Mouse (Mus musculus) liver, adult 2 months (tissue): ENCODE data around the gene Efnb2. TPM values are rescaled to one million over a fixed set of nuclear protein-coding genes. Genes with fewer than 3 reads are reported as not detected.

Experiments used
- DNase-seq: peaks from one replicate; pipeline ENCODE4 v3.0.0-alpha.2; 2011; ENCODE audit warnings: low read depth, low spot score; ENCODE audit errors: extremely low read depth
- H3K27ac ChIP-seq: fragments of 200-500 bp; replicated peaks from 2 replicates; pipeline ENCODE4 v1.5.1; 2012; ENCODE audit warnings: low read depth, mild to moderate bottlenecking, control low read depth, inconsistent platforms, low read length; ENCODE audit not compliant: insufficient read depth
- H3K27me3 ChIP-seq: fragments of 200-500 bp; 2 replicates; pipeline ENCODE4 v1.6.1; 2012; ENCODE audit warnings: mild to moderate bottlenecking, moderate library complexity, low read length, inconsistent platforms; ENCODE audit not compliant: control insufficient read depth, insufficient read depth
- H3K36me3 ChIP-seq: fragments of 200-500 bp; 2 replicates; pipeline ENCODE4 v1.6.1; 2012; ENCODE audit warnings: low read length, inconsistent platforms; ENCODE audit not compliant: control insufficient read depth, insufficient read depth
- H3K4me1 ChIP-seq: fragments of 200-500 bp; 2 replicates; pipeline ENCODE4 v1.6.1; 2011; ENCODE audit warnings: low read length; ENCODE audit not compliant: control insufficient read depth, insufficient read depth
- H3K4me3 ChIP-seq: fragments of 200-500 bp; 2 replicates; pipeline ENCODE4 v1.5.1; 2011; ENCODE audit warnings: low read depth, mild to moderate bottlenecking, control low read depth, low read length, moderate library complexity; ENCODE audit not compliant: insufficient read depth
- H3K79me2 ChIP-seq: fragments of 200-500 bp; 2 replicates; pipeline ENCODE4 v1.6.1; 2012; ENCODE audit warnings: inconsistent platforms, mild to moderate bottlenecking, low read length, moderate library complexity; ENCODE audit not compliant: control insufficient read depth, insufficient read depth
- H3K9ac ChIP-seq: fragments of 200-500 bp; 2 replicates; pipeline ENCODE4 v1.6.1; 2012; ENCODE audit warnings: low read depth, mild to moderate bottlenecking, control low read depth, inconsistent platforms, low read length
- CTCF ChIP-seq: fragments of 200-500 bp; IDR thresholded peaks from 2 replicates; pipeline ENCODE4 v1.5.1; 2011; ENCODE audit warnings: low read depth, low read length, control low read depth
- POLR2A ChIP-seq: fragments of 200-500 bp; IDR thresholded peaks from 2 replicates; pipeline ENCODE4 v1.6.1; 2011; ENCODE audit warnings: low read length, control low read depth; ENCODE audit not compliant: insufficient read depth; ENCODE audit errors: extremely low read depth
- WGBS: fragments of 180-500 bp; shearing (Covaris S2); methylation state at CpG from one replicate; pipeline ENCODE4 v1.1.7; 2018; 5-methylcytosine and 5-hydroxymethylcytosine counted together
- polyA plus RNA-seq: library from polyadenylated mRNA; depleted of rRNA; stranded (reverse); fragments of >200 nt; gene quantifications from 2 replicates; pipeline ENCODE4 v1.2.3, GENCODE M21; 2012
- total RNA-seq: library from RNA; depleted of rRNA; stranded (reverse); fragments of >200 nt; gene quantifications from 2 replicates; pipeline ENCODE4 v1.2.3, GENCODE M21; 2014

Efnb2 gene
- total and polyA plus RNA-seq, 2 experiments, result 1.8 to 2.3 TPM

DNA sequence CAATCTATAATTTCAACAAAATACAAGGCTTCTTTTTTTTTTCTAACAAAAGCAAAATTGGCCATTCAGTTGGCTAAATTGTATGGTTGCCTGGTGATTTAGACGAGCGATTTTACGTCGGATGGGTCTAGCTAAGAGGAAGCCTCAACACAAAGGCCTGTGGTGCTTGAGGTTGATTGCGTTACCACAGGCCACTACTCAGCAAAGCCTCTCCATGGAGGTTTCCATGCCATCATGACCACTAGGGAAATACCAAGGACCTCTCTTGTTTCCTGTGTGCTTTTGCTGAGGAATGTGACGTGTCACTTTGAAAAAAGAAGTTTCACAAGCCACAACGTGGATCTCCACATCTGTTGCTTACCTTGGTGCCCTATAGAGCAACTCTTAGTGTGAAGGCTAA is 67.2 kb downstream of the Efnb2 start:
- 86% methylated on average over 7 of the region's 7 CpGs for WGBS
- no peak overlapping the region for H3K27ac ChIP-seq
- no peak for DNase-seq
- no peaks in the 10 kb centered on the region for H3K36me3 ChIP-seq
- no peaks in the 10 kb centered on the region for H3K27me3 ChIP-seq
- H3K79me2 ChIP-seq, result no peaks in the 10 kb centered on the region
- H3K4me1 ChIP-seq, result no peaks in the 10 kb centered on the region
- no peak overlapping the region for H3K4me3 ChIP-seq
- H3K9ac ChIP-seq, result no peak overlapping the region
- no peak for TF ChIP-seq POLR2A
- no peak for TF ChIP-seq CTCF

DNA sequence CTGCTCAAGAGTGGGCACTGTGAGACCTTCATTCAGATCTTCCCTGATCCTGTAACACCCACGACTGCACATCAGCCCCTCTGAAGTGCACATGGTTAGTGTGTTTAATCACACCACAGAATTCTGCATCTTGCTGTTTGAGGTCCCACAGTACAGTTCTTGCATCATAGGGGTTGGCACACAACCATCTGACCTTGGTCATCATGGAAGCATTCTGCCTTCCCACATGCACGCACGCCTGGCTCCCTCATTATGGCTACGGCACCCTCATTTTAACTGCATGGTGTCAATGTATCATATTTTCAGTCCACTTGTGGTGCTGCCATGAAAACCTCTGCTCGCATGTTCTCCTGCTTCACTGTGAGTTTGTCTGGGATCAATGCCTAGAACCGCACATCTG is 67.7 kb downstream of the Efnb2 start:
- Histone ChIP-seq H3K4me3 (no peak overlapping the region), H3K36me3 (no peaks in the 10 kb centered on the region), H3K27me3 (no peaks in the 10 kb centered on the region), H3K4me1 (no peaks in the 10 kb centered on the region), H3K27ac (no peak overlapping the region), H3K9ac (no peak overlapping the region), H3K79me2 (no peaks in the 10 kb centered on the region)
- DNase-seq, result no peak
- no peak for TF ChIP-seq CTCF
- no peak for TF ChIP-seq POLR2A
- WGBS, result 94% methylated on average over 6 of the region's 6 CpGs

- H3K36me3 ChIP-seq, result no peaks in the 10 kb centered on the region
- 91% methylated on average over 3 of the region's 3 CpGs for WGBS
- no peak overlapping the region for H3K9ac ChIP-seq
- TF ChIP-seq CTCF, result no peak
- TF ChIP-seq POLR2A, result no peak
- H3K27ac ChIP-seq, result no peak overlapping the region
- no peaks in the 10 kb centered on the region for H3K27me3 ChIP-seq
- H3K79me2 ChIP-seq, result no peaks in the 10 kb centered on the region
- DNase-seq, result no peak
- H3K4me1 ChIP-seq, result no peaks in the 10 kb centered on the region
- no peak overlapping the region for H3K4me3 ChIP-seq
These were observed 68.7 kb downstream of the Efnb2 start for GRCm38 (mm10) chr8:8592331-8592730.

DNA sequence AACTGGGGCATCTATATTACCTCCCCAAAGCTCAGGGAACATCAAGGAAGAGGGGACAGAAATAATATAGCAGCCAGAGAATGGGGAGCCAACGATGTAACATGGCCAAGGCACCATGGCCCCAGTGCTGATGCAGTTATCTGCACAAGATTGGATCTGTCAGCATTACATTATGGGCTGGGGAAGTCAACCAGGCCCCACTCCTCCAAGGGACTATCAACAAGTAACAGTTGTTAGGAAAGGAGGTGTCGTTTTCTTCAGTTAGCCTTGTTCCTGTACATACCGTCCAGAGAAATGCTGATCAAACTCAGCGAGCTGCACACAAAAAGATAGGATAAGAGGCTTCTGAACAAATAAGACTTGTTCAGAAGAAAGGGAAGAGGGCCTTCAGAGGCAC is 77.1 kb downstream of the Efnb2 start:
- Histone ChIP-seq H3K4me3 (no peak overlapping the region), H3K27ac (no peak overlapping the region), H3K79me2 (no peaks in the 10 kb centered on the region), H3K9ac (no peak overlapping the region), H3K4me1 (no peaks in the 10 kb centered on the region), H3K36me3 (no peaks in the 10 kb centered on the region), H3K27me3 (no peaks in the 10 kb centered on the region)
- no peak for DNase-seq
- 65% methylated on average over 4 of the region's 4 CpGs for WGBS
- TF ChIP-seq POLR2A (no peak), CTCF (no peak)

DNA sequence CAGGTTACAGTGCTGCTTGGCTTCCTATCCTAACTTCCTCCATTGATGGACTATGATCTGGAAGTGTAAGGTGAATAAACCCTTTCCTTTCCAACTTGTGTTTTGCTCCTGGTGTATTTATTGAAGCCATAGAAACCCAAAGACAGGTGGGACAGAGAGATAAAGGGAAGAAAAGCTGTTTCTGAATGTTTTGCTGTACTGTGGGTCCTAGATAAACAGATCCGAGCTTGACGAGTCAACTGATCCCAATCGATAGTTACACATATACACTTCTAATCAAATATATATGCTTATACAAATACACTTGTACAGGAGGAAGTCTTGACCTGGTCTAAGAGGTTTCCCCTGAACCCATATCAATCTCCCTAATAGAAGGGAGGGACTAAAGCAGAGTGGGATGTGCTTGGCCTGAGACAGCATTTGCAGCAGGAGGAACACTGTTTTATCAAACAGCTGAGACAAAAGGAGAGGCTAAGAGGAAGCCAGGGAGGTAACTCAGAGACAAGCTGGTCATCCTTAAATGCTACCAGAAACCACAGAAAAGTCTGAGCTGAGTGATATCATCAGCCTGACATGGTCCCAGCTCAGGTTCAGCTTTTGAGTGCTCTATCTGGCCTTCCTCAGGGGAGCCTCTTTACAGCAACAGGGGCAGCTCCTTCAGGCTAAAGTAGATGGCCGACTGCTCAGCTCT is 77.6 kb downstream of the Efnb2 start:
- Histone ChIP-seq H3K27me3 (no peaks in the 10 kb centered on the region), H3K79me2 (no peaks in the 10 kb centered on the region), H3K4me3 (no peak overlapping the region), H3K27ac (no peak overlapping the region), H3K9ac (no peak overlapping the region), H3K36me3 (no peaks in the 10 kb centered on the region), H3K4me1 (no peaks in the 10 kb centered on the region)
- TF ChIP-seq CTCF, result no peak
- no peak for TF ChIP-seq POLR2A
- no peak for DNase-seq
- WGBS, result 74% methylated on average over 4 of the region's 4 CpGs

DNA sequence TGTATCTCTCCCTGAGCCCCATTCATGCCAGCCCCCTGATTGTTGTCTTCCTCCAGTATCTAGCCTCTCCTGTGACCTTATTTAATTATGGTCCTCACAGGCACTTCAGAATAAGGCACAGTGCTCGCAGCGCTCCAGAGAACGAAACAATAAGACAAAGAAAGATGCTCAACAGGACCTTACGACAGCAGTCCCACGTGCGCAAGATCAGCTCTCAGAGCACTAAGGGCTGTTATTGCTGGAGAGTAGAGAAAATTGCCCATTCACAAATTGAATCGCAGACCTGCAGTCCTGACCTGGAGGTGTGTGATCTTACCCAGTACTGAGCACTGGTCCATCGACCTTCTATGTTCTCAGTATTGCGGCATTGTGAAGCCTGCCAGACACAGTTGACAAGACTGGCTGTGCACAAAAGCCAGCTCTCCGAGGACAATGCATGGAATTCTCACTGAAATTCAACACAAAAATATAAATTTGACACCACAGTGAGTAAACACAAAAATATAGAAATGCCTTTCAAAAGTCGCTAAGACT is 83.2 kb downstream of the Efnb2 start:
- DNase-seq, result no peak
- Histone ChIP-seq H3K36me3 (no peaks in the 10 kb centered on the region), H3K79me2 (no peaks in the 10 kb centered on the region), H3K27me3 (no peaks in the 10 kb centered on the region), H3K9ac (no peak overlapping the region), H3K27ac (no peak overlapping the region), H3K4me1 (no peaks in the 10 kb centered on the region), H3K4me3 (no peak overlapping the region)
- TF ChIP-seq CTCF, result no peak
- no peak for TF ChIP-seq POLR2A
- WGBS, result 93% methylated on average over 11 of the region's 11 CpGs
